8 mouse cellular contexts compared by ENCODE assay signal in genomic region chr3:108840716-108841054, GRCm38 (mm10). TPM values are rescaled to one million over a fixed set of nuclear protein-coding genes. Genes with fewer than 3 reads are reported as not detected.
A peak's percentile ranks its signal among the peaks of the same experiment; 100 is the strongest.
DNase-seq lines count a peak whose midpoint lies in the region; ATAC-seq and TF ChIP-seq lines count a peak whose summit lies in the region.

No protein-coding gene starts in this region.

- no peak overlapping the region for H3K4me2 ChIP-seq in lung, embryonic 14.5 days
- peak overlapping the region; percentile 52 for H3K4me2 ChIP-seq in forebrain, embryonic 12.5 days
- H3K4me2 ChIP-seq in limb, embryonic 15.5 days, result no peak overlapping the region
- H3K4me2 ChIP-seq in stomach, embryonic 14.5 days (replicated peaks; ENCODE audit: low read depth, low read length), result no peak overlapping the region

- 0 out of 2 replicates have a peak, but pooled peaks cover 6% of the 10 kb centered on the region for H3K36me3 ChIP-seq in lung, embryonic 14.5 days (ENCODE audit: insufficient read depth)
- H3K36me3 ChIP-seq in forebrain, embryonic 12.5 days (replicated peaks), result no peaks in the 10 kb centered on the region; the same call in 1 of the 2 replicates
- 0 out of 2 replicates have a peak, but pooled peaks cover 6% of the 10 kb centered on the region for H3K36me3 ChIP-seq in limb, embryonic 15.5 days
- H3K36me3 ChIP-seq in stomach, embryonic 14.5 days (ENCODE audit: control insufficient read depth, insufficient read depth, low read length), result peaks cover 6% of the 10 kb centered on the region; the same call in 1 of the 2 replicates

- no peak for DNase-seq in lung, embryonic 14.5 days
- no peak for DNase-seq in lung, postnatal 25 days (ENCODE audit: low spot score)
- DNase-seq in thymus, postnatal 0 days (ENCODE audit: low spot score), result no peak
- DNase-seq in thymus, postnatal 36 days, result no peak
- DNase-seq in urinary bladder, postnatal 4 days (ENCODE audit: low spot score in 2 of 2), result no peak

- ATAC-seq in lung, embryonic 14.5 days (ENCODE audit: insufficient read depth), result peak; percentile 50
- ATAC-seq in forebrain, embryonic 12.5 days (ENCODE audit: low FRiP score), result peak; percentile 69
- ATAC-seq in limb, embryonic 15.5 days (ENCODE audit: insufficient number of reproducible peaks, low FRiP score, low TSS enrichment, low read depth), result peak; percentile 37; the same call in 1 of the 2 replicates
- ATAC-seq in stomach, embryonic 14.5 days (ENCODE audit: insufficient number of reproducible peaks, insufficient read depth, low FRiP score, low read depth), result peak; percentile 42; the same call in 1 of the 2 replicates

- no peak overlapping the region for H3K4me3 ChIP-seq in lung, embryonic 14.5 days (ENCODE audit: low read depth, low read length)
- H3K4me3 ChIP-seq in forebrain, embryonic 12.5 days (replicated peaks), result peak overlapping the region; percentile 76
- peak overlapping the region; percentile 87 for H3K4me3 ChIP-seq in limb, embryonic 15.5 days
- no peak overlapping the region for H3K4me3 ChIP-seq in stomach, embryonic 14.5 days (ENCODE audit: low read depth, low read length)

- H3K4me1 ChIP-seq in lung, embryonic 14.5 days (ENCODE audit: insufficient read depth), result peaks cover 3% of the 10 kb centered on the region; the same call in 1 of the 2 replicates
- peaks cover 10% of the 10 kb centered on the region for H3K4me1 ChIP-seq in forebrain, embryonic 12.5 days
- peaks cover 12% of the 10 kb centered on the region for H3K4me1 ChIP-seq in limb, embryonic 15.5 days
- peaks cover 11% of the 10 kb centered on the region for H3K4me1 ChIP-seq in stomach, embryonic 14.5 days (ENCODE audit: control insufficient read depth, insufficient read depth, low read length)

- H3K9ac ChIP-seq in lung, embryonic 14.5 days, result no peak overlapping the region
- H3K9ac ChIP-seq in forebrain, embryonic 12.5 days, result no peak overlapping the region
- no peak overlapping the region for H3K9ac ChIP-seq in limb, embryonic 15.5 days
- no peak overlapping the region for H3K9ac ChIP-seq in stomach, embryonic 14.5 days (replicated peaks; ENCODE audit: low read depth, low read length)

- no peaks in the 10 kb centered on the region for H3K9me3 ChIP-seq in lung, embryonic 14.5 days (ENCODE audit: low read depth, low read length)
- H3K9me3 ChIP-seq in forebrain, embryonic 12.5 days, result no peaks in the 10 kb centered on the region
- H3K9me3 ChIP-seq in limb, embryonic 15.5 days, result no peaks in the 10 kb centered on the region
- H3K9me3 ChIP-seq in stomach, embryonic 14.5 days (ENCODE audit: control insufficient read depth, low read depth, low read length), result no peaks in the 10 kb centered on the region

- 55% methylated on average over 4 of the region's 4 CpGs for WGBS in lung, embryonic 14.5 days
- 53% methylated on average over 4 of the region's 4 CpGs for WGBS in forebrain, embryonic 12.5 days
- WGBS in limb, embryonic 15.5 days, result 60% methylated on average over 4 of the region's 4 CpGs
- WGBS in stomach, embryonic 14.5 days, result 54% methylated on average over 4 of the region's 4 CpGs

- no peak overlapping the region for H3K27ac ChIP-seq in lung, embryonic 14.5 days (ENCODE audit: low read depth)
- no peak overlapping the region for H3K27ac ChIP-seq in forebrain, embryonic 12.5 days
- H3K27ac ChIP-seq in limb, embryonic 15.5 days, result no peak overlapping the region
- no peak overlapping the region for H3K27ac ChIP-seq in stomach, embryonic 14.5 days (ENCODE audit: low read length)

- TF ChIP-seq CTCF in lung, embryonic 14.5 days (IDR thresholded peaks at IDR 0.05; ENCODE audit: low read depth), result no peak

- H3K27me3 ChIP-seq in lung, embryonic 14.5 days (ENCODE audit: insufficient read depth, low read length), result no peaks in the 10 kb centered on the region
- no peaks in the 10 kb centered on the region for H3K27me3 ChIP-seq in forebrain, embryonic 12.5 days
- no peaks in the 10 kb centered on the region for H3K27me3 ChIP-seq in limb, embryonic 15.5 days
- H3K27me3 ChIP-seq in stomach, embryonic 14.5 days (ENCODE audit: control insufficient read depth, insufficient read depth, low read length), result no peaks in the 10 kb centered on the region

RNA-seq across cellular contexts. Expression of gene Stxbp3, which starts 0.4 kb away (rescaled TPM):
- polyA plus RNA-seq in lung, embryonic 14.5 days (2014; fragmentation: Nextera tagmentation; extraction: Ambion mirVana), result 33.8 and 35.0 TPM in 2 replicates
- polyA plus RNA-seq in forebrain, embryonic 12.5 days (2016; fragmentation: Nextera tagmentation; extraction: Ambion mirVana), result 21.3 and 23.1 TPM in 2 replicates
- 46.6 and 51.8 TPM in 2 replicates for polyA plus RNA-seq in limb, embryonic 15.5 days (2015; fragmentation: Nextera tagmentation; extraction: Ambion mirVana)
- polyA plus RNA-seq in stomach, embryonic 14.5 days (2014; fragmentation: Nextera tagmentation; extraction: Ambion mirVana), result 41.4 and 43.6 TPM in 2 replicates
- polyA plus RNA-seq in thymus, postnatal 0 days (2015; fragmentation: Nextera tagmentation; extraction: Ambion mirVana), result 43.5 and 51.6 TPM in 2 replicates

RNA-seq across cellular contexts. Expression of gene Fndc7, which starts 49.1 kb away (rescaled TPM):
- polyA plus RNA-seq in lung, embryonic 14.5 days (2014; fragmentation: Nextera tagmentation; extraction: Ambion mirVana), result 0.12 and 0.59 TPM in 2 replicates
- 0.22 TPM in 1 of 2 replicates, not detected in the other for polyA plus RNA-seq in forebrain, embryonic 12.5 days (2016; fragmentation: Nextera tagmentation; extraction: Ambion mirVana)
- 0.29 and 0.79 TPM in 2 replicates for polyA plus RNA-seq in limb, embryonic 15.5 days (2015; fragmentation: Nextera tagmentation; extraction: Ambion mirVana)
- polyA plus RNA-seq in stomach, embryonic 14.5 days (2014; fragmentation: Nextera tagmentation; extraction: Ambion mirVana), result not detected in 2 replicates
- 0.95 and 1.3 TPM in 2 replicates for polyA plus RNA-seq in thymus, postnatal 0 days (2015; fragmentation: Nextera tagmentation; extraction: Ambion mirVana)

Comparison
In these comparisons a context has a peak if more than half of its experiments do, and no peak if none do; other contexts are left out.
1. H3K4me3 ChIP-seq: peak in forebrain, embryonic 12.5 days (single experiment) and limb, embryonic 15.5 days (single experiment); none in lung, embryonic 14.5 days (single experiment) and stomach, embryonic 14.5 days (single experiment).
2. Peak in every context shown above with its lines, with median percentiles within 50 percentile points of each other: ATAC-seq.